Mouse (Mus musculus) mouse embryonic stem cell (cell line): ENCODE data around the gene Camk2n1.

Source experiments
- in situ Hi-C, 2 experiments: fragments of 300-500 bp; cut with MboI; formaldehyde crosslinking; loops; 1 replicate in 1 of 2; 3 replicates in 1 of 2; pipeline ENCODE4 v1.14.3; 2019 to 2020; ENCODE audit warnings: low sequenced_read_pairs in 2 of 2, low pct_unique_long_range_greater_than_20kb in 1 of 2, mixed read lengths in 1 of 2; ENCODE audit not compliant: unreplicated experiment in 1 of 2

Gene Camk2n1

GRCm38 (mm10) chr4:138440062-138440461 is 14.1 kb upstream of the Camk2n1 start:
- in situ Hi-C loops, result loop anchor here in 1 of 2 experiments (10.0 kb wide), 1 partner anchor 415 kb away; no protein-coding TSS in a partner anchor

GRCm38 (mm10) chr4:138444941-138445340 is 9.2 kb upstream of the Camk2n1 start:
- in situ Hi-C loops, result loop anchor here in 1 of 2 experiments (5.0 to 10.0 kb wide), 2 partner anchors 262 to 410 kb away; no protein-coding TSS in a partner anchor

GRCm38 (mm10) chr4:138446981-138447380 is 7.1 kb upstream of the Camk2n1 start:
- in situ Hi-C loops, result loop anchor here in 1 of 2 experiments (5.0 to 10.0 kb wide), 2 partner anchors 260 to 408 kb away; no protein-coding TSS in a partner anchor

- in situ Hi-C loops, result loop anchor here in 1 of 2 experiments (5.0 to 10.0 kb wide), 2 partner anchors 260 to 407 kb away; no protein-coding TSS in a partner anchor
Measured at GRCm38 (mm10) chr4:138447387-138447786, 6.7 kb upstream of the Camk2n1 start.

GRCm38 (mm10) chr4:138447827-138448602 is 6.1 kb upstream of the Camk2n1 start:
- in situ Hi-C loops, result loop anchor here in 1 of 2 experiments (5.0 to 10.0 kb wide), 2 partner anchors 259 to 407 kb away; no protein-coding TSS in a partner anchor

- in situ Hi-C loops, result loop anchor here in 1 of 2 experiments (5.0 to 10.0 kb wide), 2 partner anchors 258 to 406 kb away; no protein-coding TSS in a partner anchor
Measured at GRCm38 (mm10) chr4:138448872-138449615, 5.1 kb upstream of the Camk2n1 start.

GRCm38 (mm10) chr4:138449636-138450314 is 4.3 kb upstream of the Camk2n1 start:
- in situ Hi-C loops, result loop anchor here in 1 of 2 experiments (5.0 to 10.0 kb wide), 2 partner anchors 258 to 405 kb away; no protein-coding TSS in a partner anchor

GRCm38 (mm10) chr4:138452306-138453096 is 1.6 kb upstream of the Camk2n1 start:
- in situ Hi-C loops, result no loop called here

GRCm38 (mm10) chr4:138453097-138453752 is 889 bp upstream of the Camk2n1 start:
- in situ Hi-C loops, result no loop called here

GRCm38 (mm10) chr4:138454571-138455140 is 542 bp downstream of the Camk2n1 start:
- in situ Hi-C loops, result no loop called here

GRCm38 (mm10) chr4:138455141-138455955 is 1.2 kb downstream of the Camk2n1 start:
- in situ Hi-C loops, result no loop called here

- in situ Hi-C loops, result no loop called here
Measured at GRCm38 (mm10) chr4:138455956-138456341, 1.8 kb downstream of the Camk2n1 start.

GRCm38 (mm10) chr4:138456536-138456935 is 2.4 kb downstream of the Camk2n1 start:
- in situ Hi-C loops, result no loop called here

GRCm38 (mm10) chr4:138457091-138457490 is 3.0 kb downstream of the Camk2n1 start:
- in situ Hi-C loops, result no loop called here

- in situ Hi-C loops, result no loop called here
Measured at GRCm38 (mm10) chr4:138458171-138458570, 4.1 kb downstream of the Camk2n1 start.

GRCm38 (mm10) chr4:138458735-138459440 is 4.8 kb downstream of the Camk2n1 start:
- in situ Hi-C loops, result no loop called here
